ENCODE assay signal across 9 mouse cellular contexts in genomic region chr11:114478736-114479135, GRCm38 (mm10).
DNase-seq lines count a peak whose midpoint lies in the region; ATAC-seq lines count a peak whose summit lies in the region.
"Had no signal": no experiment of that assay in that cellular context is flagged by ENCODE, and none has a peak within 500 bp of the region (broad histone marks: within the 10 kb centered on the region; RNA-seq: fewer than 3 reads in every experiment).

No protein-coding gene starts in this region.

- H3K4me1 ChIP-seq in heart, embryonic 15.5 days (replicated peaks) = no peaks in the 10 kb centered on the region; the same call in 1 of the 2 replicates
- H3K4me1 ChIP-seq in embryonic facial prominence, embryonic 10.5 days = peaks cover 35% of the 10 kb centered on the region
- 0 out of 2 replicates have a peak, but pooled peaks cover 2% of the 10 kb centered on the region for H3K4me1 ChIP-seq in liver, embryonic 15.5 days (replicated peaks)

- peak overlapping the region; percentile 36 for H3K4me2 ChIP-seq in heart, embryonic 15.5 days
- peak overlapping the region; percentile 27 for H3K4me2 ChIP-seq in liver, embryonic 15.5 days
- H3K4me2 ChIP-seq: midbrain, embryonic 15.5 days had no signal

- no peak for DNase-seq in heart, postnatal 36 days
- DNase-seq in CD4-positive helper T cell, adult 2 months (ENCODE audit: low read depth, low spot score) = peak; percentile 13
- peak; percentile 24 for DNase-seq in embryonic facial prominence, embryonic 10.5 days (ENCODE audit: low spot score)
- DNase-seq in retina, postnatal 1 day = no peak
- DNase-seq in layer of hippocampus, adult 8-10 months (ENCODE audit: low spot score in 2 of 2) = no peak
- DNase-seq in thymus, postnatal 10 days (ENCODE audit: low spot score in 2 of 2) = no peak

- WGBS in heart, embryonic 15.5 days = 14% methylated on average over 7 of the region's 7 CpGs
- 13% methylated on average over 7 of the region's 7 CpGs for WGBS in embryonic facial prominence, embryonic 10.5 days
- WGBS in liver, embryonic 15.5 days (ENCODE audit: insufficient replicate concordance) = 6% methylated on average over 7 of the region's 7 CpGs

- ATAC-seq in heart, embryonic 15.5 days (replicated peaks; ENCODE audit: insufficient number of reproducible peaks, insufficient read depth, low FRiP score, low read depth) = no peak
- ATAC-seq in liver, embryonic 15.5 days (ENCODE audit: insufficient read depth) = no peak
- ATAC-seq: midbrain, embryonic 15.5 days had no signal

- intact Hi-C loops in heart, postnatal 36 days (cut with DNase I) = loop anchor here (5.0 kb wide), 1 partner anchor 159 kb away; no protein-coding TSS in a partner anchor

- no peak overlapping the region for H3K9ac ChIP-seq in heart, embryonic 15.5 days
- H3K9ac ChIP-seq in liver, embryonic 15.5 days = no peak overlapping the region
- H3K9ac ChIP-seq: midbrain, embryonic 15.5 days had no signal

- 0 out of 2 replicates have a peak overlapping the region, but pooled peaks have one; percentile 6 for H3K4me3 ChIP-seq in heart, embryonic 15.5 days
- H3K4me3 ChIP-seq in embryonic facial prominence, embryonic 10.5 days = peak overlapping the region; percentile 14; the same call in 1 of the 2 replicates
- H3K4me3 ChIP-seq in liver, embryonic 15.5 days (replicated peaks) = no peak overlapping the region
- H3K4me3 ChIP-seq: midbrain, embryonic 15.5 days had no signal

- H3K27me3 ChIP-seq in heart, embryonic 15.5 days = peaks cover 9% of the 10 kb centered on the region
- peaks cover 17% of the 10 kb centered on the region; the same call in 1 of the 2 replicates for H3K27me3 ChIP-seq in embryonic facial prominence, embryonic 10.5 days (replicated peaks; ENCODE audit: low read depth, poor library complexity, severe bottlenecking)
- peaks cover 8% of the 10 kb centered on the region; the same call in 1 of the 2 replicates for H3K27me3 ChIP-seq in liver, embryonic 15.5 days

- no peaks in the 10 kb centered on the region for H3K36me3 ChIP-seq in heart, embryonic 15.5 days
- H3K36me3 ChIP-seq in embryonic facial prominence, embryonic 10.5 days (replicated peaks) = no peaks in the 10 kb centered on the region
- H3K36me3 ChIP-seq in liver, embryonic 15.5 days (replicated peaks) = no peaks in the 10 kb centered on the region
- H3K36me3 ChIP-seq: midbrain, embryonic 15.5 days had no signal

- H3K27ac ChIP-seq in heart, embryonic 15.5 days = no peak overlapping the region
- H3K27ac ChIP-seq in embryonic facial prominence, embryonic 10.5 days (replicated peaks) = no peak overlapping the region; the same call in 1 of the 2 replicates
- H3K27ac ChIP-seq in liver, embryonic 15.5 days (replicated peaks) = no peak overlapping the region
- H3K27ac ChIP-seq: midbrain, embryonic 15.5 days had no signal

- no peaks in the 10 kb centered on the region for H3K9me3 ChIP-seq in heart, embryonic 15.5 days (replicated peaks)
- no peaks in the 10 kb centered on the region for H3K9me3 ChIP-seq in embryonic facial prominence, embryonic 10.5 days
- H3K9me3 ChIP-seq in liver, embryonic 15.5 days (replicated peaks) = no peaks in the 10 kb centered on the region
- H3K9me3 ChIP-seq: midbrain, embryonic 15.5 days had no signal

Comparison
In these comparisons a context has a peak if more than half of its experiments do, and no peak if none do; other contexts are left out.
1. DNase-seq: peak in CD4-positive helper T cell, adult 2 months (single experiment) and embryonic facial prominence, embryonic 10.5 days (single experiment); none in heart, postnatal 36 days (0 of 2), retina, postnatal 1 day (single experiment), layer of hippocampus, adult 8-10 months (0 of 2) and thymus, postnatal 10 days (0 of 2).